Mouse (Mus musculus) testis, adult 2 months (tissue): ENCODE results near the gene Cutal. TPM values are rescaled to one million over a fixed set of nuclear protein-coding genes. Genes with fewer than 3 reads are reported as not detected.

Experiments used
- H3K27ac ChIP-seq: fragments of 200-500 bp; 2 replicates; pipeline ENCODE4 v1.5.1; 2012; ENCODE audit warnings: low read depth, low read length; ENCODE audit not compliant: control insufficient read depth, insufficient read depth
- H3K27me3 ChIP-seq: fragments of 200-500 bp; 2 replicates; pipeline ENCODE4 v1.6.1; 2012; ENCODE audit warnings: mild to moderate bottlenecking, low read length, moderate library complexity; ENCODE audit not compliant: control insufficient read depth, insufficient read depth
- H3K36me3 ChIP-seq: fragments of 200-500 bp; 2 replicates; pipeline ENCODE4 v1.6.1; 2012; ENCODE audit warnings: mild to moderate bottlenecking, low read length; ENCODE audit not compliant: control insufficient read depth, insufficient read depth
- H3K4me1 ChIP-seq: fragments of 200-500 bp; 2 replicates; pipeline ENCODE4 v1.6.1; 2012; ENCODE audit warnings: low read length; ENCODE audit not compliant: control insufficient read depth, insufficient read depth
- H3K4me3 ChIP-seq: fragments of 200-500 bp; 2 replicates; pipeline ENCODE4 v1.5.1; 2012; ENCODE audit warnings: low read depth, mild to moderate bottlenecking, low read length, moderate library complexity, mixed read lengths; ENCODE audit not compliant: control insufficient read depth
- CTCF ChIP-seq: fragments of 200-500 bp; IDR thresholded peaks from 2 replicates; pipeline ENCODE4 v1.5.1; 2012; ENCODE audit warnings: low read depth, mild to moderate bottlenecking, inconsistent platforms, low read length, moderate library complexity; ENCODE audit not compliant: control insufficient read depth, insufficient read depth, insufficient replicate concordance
- POLR2A ChIP-seq: fragments of 200-500 bp; IDR thresholded peaks from 2 replicates; pipeline ENCODE4 v1.6.1; 2012; ENCODE audit warnings: low read depth, mild to moderate bottlenecking, inconsistent platforms, low read length, moderate library complexity; ENCODE audit not compliant: control insufficient read depth
- polyA plus RNA-seq: library from polyadenylated mRNA; depleted of rRNA; stranded (reverse); fragments of >200 nt; gene quantifications from 2 replicates; pipeline ENCODE4 v1.2.3, GENCODE M21; 2012

Cutal gene
- polyA plus RNA-seq, 1 experiment: 0.12 TPM

DNA sequence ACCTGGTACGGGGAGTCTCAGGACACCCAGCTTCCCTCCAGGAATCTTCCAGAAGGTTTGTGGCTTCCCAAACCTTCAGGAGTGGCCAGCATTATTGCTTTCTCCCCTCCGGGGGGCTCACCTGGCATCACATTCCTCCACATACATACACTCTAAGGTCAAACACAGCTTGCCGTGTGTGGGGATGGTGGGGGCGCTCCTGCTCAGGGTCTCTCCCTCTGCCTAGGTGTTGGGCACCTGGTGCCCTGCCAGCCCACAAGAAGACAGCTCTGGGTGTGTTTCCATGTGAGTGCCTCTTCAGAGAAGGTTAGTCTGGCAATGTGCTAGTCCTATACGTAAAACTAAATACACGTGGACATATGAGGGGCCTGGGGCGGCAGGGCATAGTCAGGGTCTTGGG is 38.4 kb downstream of the Cutal start:
- H3K4me1 ChIP-seq: peaks cover 13% of the 10 kb centered on the region
- H3K36me3 ChIP-seq: no peaks in the 10 kb centered on the region
- TF ChIP-seq POLR2A: no peak
- no peak for TF ChIP-seq CTCF
- no peak overlapping the region for H3K27ac ChIP-seq
- no peak overlapping the region for H3K4me3 ChIP-seq
- peaks cover 2% of the 10 kb centered on the region for H3K27me3 ChIP-seq

- no peak for TF ChIP-seq POLR2A
- no peak for TF ChIP-seq CTCF
- Histone ChIP-seq H3K4me1 (peaks cover 13% of the 10 kb centered on the region), H3K27ac (no peak within 1 kb of the TSS), H3K4me3 (peak within 1 kb of the TSS; percentile 65), H3K36me3 (no peaks in the 10 kb centered on the region), H3K27me3 (peaks cover 2% of the 10 kb centered on the region)
Observed at GRCm38 (mm10) chr2:34913218-34914068, 39.2 kb downstream of the Cutal start, which contains the start of gene Phf19. TSS of gene Phf19 (minus strand) at chr2:34914026.

GRCm38 (mm10) chr2:34914069-34914822 is 40.0 kb downstream of the Cutal start:
- no peak overlapping the region for H3K27ac ChIP-seq
- H3K4me1 ChIP-seq: peaks cover 13% of the 10 kb centered on the region
- no peaks in the 10 kb centered on the region for H3K36me3 ChIP-seq
- peak overlapping the region; percentile 48 for H3K4me3 ChIP-seq
- H3K27me3 ChIP-seq: peaks cover 2% of the 10 kb centered on the region
- TF ChIP-seq POLR2A: no peak

- Histone ChIP-seq H3K4me1 (peaks cover 13% of the 10 kb centered on the region), H3K4me3 (no peak overlapping the region), H3K36me3 (no peaks in the 10 kb centered on the region), H3K27me3 (peaks cover 2% of the 10 kb centered on the region), H3K27ac (no peak overlapping the region)
- TF ChIP-seq POLR2A (no peak), CTCF (no peak)
Observed at GRCm38 (mm10) chr2:34914823-34915082, 40.6 kb downstream of the Cutal start.

DNA sequence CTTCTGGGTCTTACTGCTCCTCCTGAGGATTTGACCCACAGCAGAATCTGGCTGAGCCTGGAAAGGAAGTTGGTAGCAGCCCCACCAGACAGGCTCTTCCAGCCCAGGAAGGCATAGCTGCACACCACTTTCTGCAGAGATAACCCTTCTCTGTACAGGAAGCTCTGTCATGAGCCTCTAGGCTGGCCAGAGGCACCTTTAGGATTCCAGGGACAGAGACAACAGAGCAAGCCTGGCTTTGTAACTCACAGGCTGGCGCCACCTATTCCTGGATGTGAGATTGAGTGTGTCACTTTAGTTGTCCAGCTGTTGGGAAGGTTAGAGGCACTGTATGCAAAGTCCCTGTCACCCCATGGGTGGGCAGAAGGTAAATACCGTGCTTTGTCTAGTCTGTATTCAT is 40.9 kb downstream of the Cutal start:
- peaks cover 2% of the 10 kb centered on the region for H3K27me3 ChIP-seq
- no peak for TF ChIP-seq POLR2A
- TF ChIP-seq CTCF: no peak
- no peak overlapping the region for H3K27ac ChIP-seq
- H3K4me1 ChIP-seq: peaks cover 13% of the 10 kb centered on the region
- no peak overlapping the region for H3K4me3 ChIP-seq
- H3K36me3 ChIP-seq: no peaks in the 10 kb centered on the region

DNA sequence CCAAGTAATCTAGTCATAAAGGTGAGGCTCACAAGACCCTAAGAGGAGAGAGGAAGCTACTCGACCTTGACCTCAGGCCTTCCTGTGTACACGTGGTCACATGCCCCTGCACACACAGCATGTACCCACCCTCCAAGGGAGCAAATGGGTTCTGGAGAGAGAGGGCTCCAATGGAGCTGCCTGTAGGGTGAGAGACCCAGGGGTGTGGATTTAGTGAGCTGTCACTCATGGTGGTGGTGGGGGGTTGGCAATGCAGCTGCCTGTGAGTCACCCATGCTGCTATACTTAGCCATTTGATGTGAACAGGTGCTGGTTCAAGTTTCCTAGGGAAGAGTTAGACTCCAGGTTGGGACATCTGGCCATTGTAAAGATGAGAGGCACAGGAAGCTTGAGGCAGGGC is 45.9 kb downstream of the Cutal start:
- no peak overlapping the region for H3K4me3 ChIP-seq
- H3K4me1 ChIP-seq: no peaks in the 10 kb centered on the region
- H3K36me3 ChIP-seq: no peaks in the 10 kb centered on the region
- H3K27ac ChIP-seq: no peak overlapping the region
- TF ChIP-seq POLR2A: no peak
- TF ChIP-seq CTCF: no peak
- H3K27me3 ChIP-seq: no peaks in the 10 kb centered on the region

DNA sequence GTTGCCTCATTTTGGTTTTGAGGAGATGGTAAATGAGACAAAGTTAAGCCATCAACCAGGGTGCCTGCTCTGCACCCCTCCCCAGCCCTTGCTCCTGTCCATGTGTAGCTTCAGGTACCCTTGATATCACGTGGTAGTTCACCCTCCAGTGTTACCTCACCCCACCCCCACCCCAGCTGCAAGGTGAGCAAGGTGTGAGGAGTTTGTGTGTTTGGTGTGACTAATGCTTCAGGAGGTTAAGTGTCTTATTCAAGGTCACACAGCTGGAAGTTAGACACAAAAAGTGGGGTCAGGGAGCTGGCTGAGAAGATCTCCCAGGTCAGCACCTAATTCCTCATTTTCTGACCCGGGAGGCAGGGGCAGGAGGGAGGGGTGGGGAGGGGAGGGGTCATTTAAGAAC is 48.5 kb downstream of the Cutal start:
- no peak overlapping the region for H3K27ac ChIP-seq
- H3K27me3 ChIP-seq: no peaks in the 10 kb centered on the region
- no peaks in the 10 kb centered on the region for H3K4me1 ChIP-seq
- TF ChIP-seq POLR2A: no peak
- H3K36me3 ChIP-seq: no peaks in the 10 kb centered on the region
- no peak overlapping the region for H3K4me3 ChIP-seq
